Mouse (Mus musculus): ENCODE measurements around the gene Ank2.
"Not testable (repeated sequence)": the region's sequence is repeated elsewhere in the genome, so short reads cannot be mapped to it uniquely, and the experiment has no call there.

Ank2 gene

GRCm38 (mm10) chr3:127350602-127351362 lies 148.4 kb downstream of the Ank2 start:
- DNase-seq: no peak

GRCm38 (mm10) chr3:127348926-127349325 lies 150.2 kb downstream of the Ank2 start:
- no peak for DNase-seq

- no peak for DNase-seq
These were observed 153.2 kb downstream of the Ank2 start for GRCm38 (mm10) chr3:127345860-127346459.

- DNase-seq: no peak
These were observed 157.8 kb downstream of the Ank2 start for GRCm38 (mm10) chr3:127341300-127341699.

- DNase-seq: no peak
These were observed 164.3 kb downstream of the Ank2 start for GRCm38 (mm10) chr3:127334876-127335275.

- no peak for DNase-seq
These were observed 167.6 kb downstream of the Ank2 start for GRCm38 (mm10) chr3:127331562-127331961.

- DNase-seq: no peak
These were observed 172.8 kb downstream of the Ank2 start for GRCm38 (mm10) chr3:127326355-127326754.

GRCm38 (mm10) chr3:127322870-127323269 lies 176.3 kb downstream of the Ank2 start:
- DNase-seq: peak; percentile 13 to 67

- no peak for DNase-seq
These were observed 177.5 kb downstream of the Ank2 start for GRCm38 (mm10) chr3:127321645-127322044.

- DNase-seq: not testable (repeated sequence)
These were observed 178.1 kb downstream of the Ank2 start for GRCm38 (mm10) chr3:127321031-127321430.

GRCm38 (mm10) chr3:127320311-127320710 lies 178.8 kb downstream of the Ank2 start:
- DNase-seq: no peak

GRCm38 (mm10) chr3:127317641-127318040 lies 181.5 kb downstream of the Ank2 start:
- no peak for DNase-seq

GRCm38 (mm10) chr3:127316717-127317116 lies 182.4 kb downstream of the Ank2 start:
- no peak for DNase-seq

- no peak for DNase-seq
These were observed 187.6 kb downstream of the Ank2 start for GRCm38 (mm10) chr3:127311521-127311920.

- no peak for DNase-seq
These were observed 189.1 kb downstream of the Ank2 start for GRCm38 (mm10) chr3:127310079-127310478.

GRCm38 (mm10) chr3:127303957-127304553 lies 195.1 kb downstream of the Ank2 start:
- no peak for DNase-seq

- no peak for DNase-seq
These were observed 196.1 kb downstream of the Ank2 start for GRCm38 (mm10) chr3:127303041-127303440.

- no peak for DNase-seq
These were observed 198.4 kb downstream of the Ank2 start for GRCm38 (mm10) chr3:127300790-127301189.

GRCm38 (mm10) chr3:127295921-127296320 lies 203.2 kb downstream of the Ank2 start:
- no peak for DNase-seq

GRCm38 (mm10) chr3:127294610-127295349 lies 204.4 kb downstream of the Ank2 start:
- no peak for DNase-seq

GRCm38 (mm10) chr3:127294079-127294478 lies 205.1 kb downstream of the Ank2 start:
- peak; percentile 10 to 22 for DNase-seq

GRCm38 (mm10) chr3:127293479-127293874 lies 205.7 kb downstream of the Ank2 start:
- DNase-seq: peak; percentile 39 to 54

GRCm38 (mm10) chr3:127292864-127293478 lies 206.2 kb downstream of the Ank2 start:
- no peak for DNase-seq

All from cerebellum, postnatal 36 days (tissue).